Mouse (Mus musculus) spleen, adult 2 months (tissue): ENCODE data around the gene Sftpa1.

ENCODE experiments used
- CTCF ChIP-seq: fragments of 200-500 bp; IDR thresholded peaks from 2 replicates; pipeline ENCODE4 v1.5.1; 2011; ENCODE audit warnings: mild to moderate bottlenecking, inconsistent platforms; ENCODE audit not compliant: insufficient read depth, insufficient read length, insufficient replicate concordance; ENCODE audit errors: extremely low read depth
- POLR2A ChIP-seq: fragments of 200-500 bp; IDR thresholded peaks from 2 replicates; pipeline ENCODE4 v1.6.1; 2011; ENCODE audit warnings: low read depth, low read length, inconsistent platforms

DNA sequence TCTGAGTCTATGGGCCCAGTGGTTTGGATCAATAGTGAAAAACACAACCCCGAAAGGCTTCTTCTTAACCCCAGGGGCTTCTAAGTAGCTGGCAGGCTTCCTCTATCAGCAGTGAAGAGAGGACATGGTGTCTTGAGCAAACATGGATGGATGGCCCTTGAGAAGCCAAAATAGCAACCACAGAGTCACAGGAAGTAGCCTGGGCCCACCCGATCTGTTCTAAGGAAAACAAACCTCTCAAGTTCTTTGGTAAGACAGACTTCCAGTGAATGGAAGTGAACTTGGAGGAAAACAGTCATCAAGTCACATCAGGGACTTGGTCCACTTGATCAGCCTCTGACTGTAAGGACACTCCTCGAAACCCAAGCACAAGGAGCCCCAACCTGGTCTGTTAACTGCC lies 15.3 kb downstream of the Sftpa1 start:
- no peak for TF ChIP-seq CTCF
- no peak for TF ChIP-seq POLR2A
